Mouse (Mus musculus): Measurements from ENCODE around the gene Agmat.

The Agmat gene

GRCm38 (mm10) chr4:141725738-141726137 is 20.7 kb upstream of the Agmat start:
- ChIA-PET CTCF (no interaction called here), POLR2A (interaction anchor here in 1 of 4 experiments (1.3 kb wide), 1 partner anchor 53 kb away, joined by 3 read pairs; no protein-coding TSS in a partner anchor)

GRCm38 (mm10) chr4:141729266-141729665 is 17.2 kb upstream of the Agmat start:
- ChIA-PET CTCF (no interaction called here), POLR2A (interaction anchor here in 2 of 4 experiments (0.7 to 2.0 kb wide), 3 partner anchors 10 to 63 kb away, joined by 3 to 12 read pairs (median 3); no protein-coding TSS in a partner anchor)

- CTCF ChIA-PET, result no interaction called here
Observed at GRCm38 (mm10) chr4:141730401-141730800, 16.1 kb upstream of the Agmat start.

DNA sequence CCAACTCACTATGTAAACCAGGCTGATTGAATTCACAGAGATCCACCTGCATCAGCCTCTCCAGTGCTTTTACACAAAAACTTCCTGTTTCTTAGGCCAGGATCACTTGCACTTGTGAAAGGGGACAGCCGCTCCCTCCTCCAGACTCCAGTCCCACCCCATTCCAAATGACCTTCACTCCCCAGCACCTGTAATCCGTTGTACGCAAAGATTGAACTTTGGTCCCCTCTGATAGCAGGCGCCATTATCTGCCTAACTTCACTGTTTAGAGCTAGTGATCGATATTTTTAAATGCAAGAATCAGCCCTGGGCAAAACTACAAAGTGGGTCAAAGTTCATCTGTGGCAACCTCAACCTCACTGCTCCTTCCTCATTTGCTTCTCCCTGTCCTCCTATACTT is 14.7 kb upstream of the Agmat start:
- POLR2A ChIA-PET, result interaction anchor here in 3 of 4 experiments (0.7 to 2.0 kb wide), 10 partner anchors 9 to 316 kb away, joined by 3 to 5 read pairs (median 4); partner anchors contain the start of genes Casp9 (in 1 of the 3) and Ddi2 (in 1 of the 3)
- CTCF ChIA-PET, result interaction anchor here in 1 of 4 experiments (0.6 kb wide), 2 partner anchors 40 to 114 kb away, joined by 3 to 5 read pairs; no protein-coding TSS in a partner anchor

More at GRCm38 (mm10) chr4:141730401-141730800, 16.1 kb upstream of the Agmat start:
- POLR2A ChIA-PET, result interaction anchor here in 3 of 4 experiments (0.5 to 2.0 kb wide), 6 partner anchors 10 to 107 kb away, joined by 3 to 12 read pairs (median 4); partner anchors contain the start of genes Casp9 (in 1 of the 3) and Slc25a34 (in 1 of the 3)

GRCm38 (mm10) chr4:141734446-141735205 is 11.8 kb upstream of the Agmat start:
- ChIA-PET CTCF (interaction anchor here in 1 of 4 experiments (0.6 kb wide), 1 partner anchor 1060 kb away, joined by 3 read pairs; no protein-coding TSS in a partner anchor), POLR2A (interaction anchor here in 3 of 4 experiments (0.7 to 1.6 kb wide), 11 partner anchors 11 to 194 kb away, joined by 3 to 8 read pairs (median 4); partner anchors contain the start of genes Ddi2 (in 3 of the 3) and Casp9 (in 1 of the 3))

DNA sequence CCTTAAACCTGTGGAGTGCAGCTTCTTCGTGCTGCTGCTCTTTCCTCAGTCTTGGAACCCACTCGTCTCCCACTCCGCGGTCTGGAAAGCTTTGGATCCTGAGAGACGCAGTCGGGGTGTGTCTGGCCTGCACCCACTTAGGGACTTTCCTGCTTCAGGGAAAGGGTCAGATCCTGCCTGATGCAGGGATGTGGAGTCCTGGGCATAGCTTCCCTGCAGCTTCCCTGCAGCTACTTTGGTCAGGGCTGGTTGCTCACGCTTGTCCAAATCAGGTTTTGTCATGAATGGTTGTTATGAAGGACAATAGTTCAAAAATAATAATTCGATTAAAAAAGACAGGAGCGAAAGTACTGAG is 11.3 kb upstream of the Agmat start:
- CTCF ChIA-PET, result no interaction called here
- POLR2A ChIA-PET, result interaction anchor here in 2 of 4 experiments (0.6 to 1.6 kb wide), 10 partner anchors 8 to 194 kb away, joined by 3 to 8 read pairs (median 4); partner anchors contain the start of genes Ddi2 (in 2 of the 2) and Casp9 (in 1 of the 2)

- POLR2A ChIA-PET, result interaction anchor here in 2 of 4 experiments (0.6 to 1.0 kb wide), 2 partner anchors 13 to 14 kb away, joined by 3 to 4 read pairs; partner anchors contain the start of gene Ddi2 (in 2 of the 2)
- CTCF ChIA-PET, result interaction anchor here in 1 of 4 experiments (0.6 kb wide), 1 partner anchor 160 kb away, joined by 8 read pairs; no protein-coding TSS in a partner anchor
Observed at GRCm38 (mm10) chr4:141736856-141737255, 9.6 kb upstream of the Agmat start.

DNA sequence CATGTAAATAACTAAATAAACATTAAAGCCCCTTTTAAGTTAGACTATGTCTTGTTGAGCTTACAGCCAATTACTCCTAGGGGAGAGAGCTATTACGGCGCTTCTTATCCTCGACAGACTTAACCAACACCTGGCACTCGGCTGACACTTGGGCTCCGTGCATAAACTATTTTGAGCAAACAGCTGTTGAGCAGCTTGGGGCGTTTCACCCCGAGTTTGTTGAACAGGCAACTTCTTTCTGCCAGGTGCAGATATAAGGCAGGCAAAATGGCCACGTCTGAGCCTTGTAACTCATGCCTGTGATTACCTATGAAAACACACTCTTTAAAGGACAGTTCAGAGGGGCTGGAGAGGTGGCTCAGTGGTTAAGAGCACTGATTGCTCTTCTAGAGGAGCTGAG is 8.5 kb upstream of the Agmat start:
- ChIA-PET CTCF (no interaction called here), POLR2A (interaction anchor here in 2 of 4 experiments (0.6 to 1.5 kb wide), 6 partner anchors 14 to 67 kb away, joined by 3 to 8 read pairs (median 4); partner anchors contain the start of gene Ddi2 (in 1 of the 2))

DNA sequence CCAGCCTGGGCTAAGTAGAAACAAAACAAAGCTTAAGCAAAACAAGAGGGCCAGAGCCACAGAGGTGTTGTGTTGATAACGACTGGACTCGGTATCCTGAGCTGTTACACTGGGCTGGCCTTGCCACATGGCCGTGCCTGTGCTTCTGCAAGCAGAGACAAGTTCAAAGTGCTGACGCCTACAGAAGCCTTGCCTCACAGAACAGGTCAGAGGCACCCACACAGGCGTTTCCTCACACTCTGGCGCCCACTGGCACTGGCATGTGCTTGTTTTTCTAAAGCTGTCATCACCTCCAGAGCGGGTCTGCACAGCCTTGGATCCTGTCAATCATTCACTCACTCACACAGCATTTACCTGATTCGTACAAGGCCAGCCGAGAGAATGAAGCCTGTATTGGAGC is 4.6 kb upstream of the Agmat start:
- POLR2A ChIA-PET, result interaction anchor here in 3 of 4 experiments (0.5 to 0.6 kb wide), 3 partner anchors 8 to 196 kb away, joined by 3 read pairs; no protein-coding TSS in a partner anchor
- CTCF ChIA-PET, result interaction anchor here in 1 of 4 experiments (0.6 kb wide), 1 partner anchor 380 kb away, joined by 3 read pairs; no protein-coding TSS in a partner anchor

DNA sequence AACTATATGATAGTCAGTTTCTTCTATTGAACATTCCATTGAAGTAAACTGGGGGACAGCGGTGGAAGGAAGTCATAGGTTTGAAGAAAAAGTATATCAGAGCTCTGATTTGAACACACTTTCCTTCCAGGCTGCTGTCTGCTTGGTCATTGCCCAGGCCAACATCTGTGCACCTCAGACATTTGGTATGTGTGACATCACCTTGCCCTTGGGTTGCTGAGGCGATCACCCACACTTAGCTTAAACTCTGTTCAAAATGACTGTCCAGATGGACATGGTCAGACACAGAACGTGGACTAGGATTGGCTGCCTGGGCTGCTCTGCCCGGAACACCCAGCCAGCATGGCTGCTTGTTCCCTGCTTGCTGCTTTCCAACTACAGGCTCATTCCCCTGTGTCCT is 4.1 kb upstream of the Agmat start:
- ChIA-PET POLR2A (interaction anchor here in 1 of 4 experiments (0.6 to 0.9 kb wide), 2 partner anchors 8 to 64 kb away, joined by 3 read pairs; no protein-coding TSS in a partner anchor), CTCF (interaction anchor here in 1 of 4 experiments (0.6 kb wide), 1 partner anchor 381 kb away, joined by 3 read pairs; no protein-coding TSS in a partner anchor)

DNA sequence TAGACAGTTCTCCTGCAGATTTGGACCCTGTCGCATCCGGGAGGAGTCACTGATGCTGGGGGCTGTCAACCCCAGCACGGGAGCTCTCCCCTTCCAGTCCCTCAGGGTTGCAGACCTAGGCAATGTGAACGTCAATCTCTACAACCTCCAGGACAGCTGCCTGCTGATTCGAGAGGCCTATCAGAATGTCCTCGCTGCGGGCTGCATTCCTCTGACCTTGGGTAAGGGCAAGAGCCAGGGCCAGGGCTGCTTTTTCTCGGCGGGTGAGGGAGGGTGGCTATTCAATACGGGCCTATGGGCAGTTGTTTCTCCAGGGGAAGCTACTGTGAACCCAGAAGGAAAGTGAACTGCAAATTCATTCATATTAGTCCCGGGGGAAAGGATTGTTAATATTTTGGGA is 3.1 kb downstream of the Agmat start:
- POLR2A ChIA-PET, result interaction anchor here in 3 of 4 experiments (0.6 to 1.2 kb wide), 5 partner anchors 25 to 356 kb away, joined by 3 to 8 read pairs (median 3); partner anchors contain the start of gene Ddi2 (in 1 of the 3)
- CTCF ChIA-PET, result interaction anchor here in 2 of 4 experiments (0.5 to 0.8 kb wide), 3 partner anchors 23 to 343 kb away, joined by 3 to 4 read pairs (median 3); no protein-coding TSS in a partner anchor

- POLR2A ChIA-PET, result interaction anchor here in 3 of 4 experiments (0.6 to 2.1 kb wide), 5 partner anchors 11 to 123 kb away, joined by 3 to 9 read pairs (median 6); partner anchors contain the start of genes Casp9 (in 2 of the 3) and Ddi2 (in 1 of the 3)
- CTCF ChIA-PET, result interaction anchor here in 2 of 4 experiments (0.5 to 1.7 kb wide), 4 partner anchors 10 to 787 kb away, joined by 3 to 5 read pairs (median 4); partner anchors contain the start of gene Ddi2 (in 1 of the 2)
Observed at GRCm38 (mm10) chr4:141750826-141751225, 4.4 kb downstream of the Agmat start.

GRCm38 (mm10) chr4:141751419-141752075 is 5.1 kb downstream of the Agmat start:
- ChIA-PET POLR2A (interaction anchor here in 3 of 4 experiments (0.6 to 2.1 kb wide), 13 partner anchors 9 to 123 kb away, joined by 3 to 9 read pairs (median 4); partner anchors contain the start of genes Casp9 (in 2 of the 3), Ddi2 (in 2 of the 3) and Plekhm2 (in 1 of the 3)), CTCF (interaction anchor here in 3 of 4 experiments (0.6 to 1.7 kb wide), 12 partner anchors 9 to 702 kb away, joined by 3 to 5 read pairs (median 3); partner anchors contain the start of genes Casp9 (in 1 of the 3) and Ddi2 (in 1 of the 3))

- CTCF ChIA-PET, result interaction anchor here in 3 of 4 experiments (0.6 to 1.7 kb wide), 11 partner anchors 8 to 701 kb away, joined by 3 to 5 read pairs (median 3); partner anchors contain the start of gene Casp9 (in 1 of the 3)
- POLR2A ChIA-PET, result interaction anchor here in 3 of 4 experiments (0.6 to 2.1 kb wide), 14 partner anchors 9 to 124 kb away, joined by 3 to 9 read pairs (median 4); partner anchors contain the start of genes Casp9 (in 2 of the 3), Ddi2 (in 1 of the 3) and Plekhm2 (in 1 of the 3)
Observed at GRCm38 (mm10) chr4:141752076-141752421, 5.6 kb downstream of the Agmat start.

DNA sequence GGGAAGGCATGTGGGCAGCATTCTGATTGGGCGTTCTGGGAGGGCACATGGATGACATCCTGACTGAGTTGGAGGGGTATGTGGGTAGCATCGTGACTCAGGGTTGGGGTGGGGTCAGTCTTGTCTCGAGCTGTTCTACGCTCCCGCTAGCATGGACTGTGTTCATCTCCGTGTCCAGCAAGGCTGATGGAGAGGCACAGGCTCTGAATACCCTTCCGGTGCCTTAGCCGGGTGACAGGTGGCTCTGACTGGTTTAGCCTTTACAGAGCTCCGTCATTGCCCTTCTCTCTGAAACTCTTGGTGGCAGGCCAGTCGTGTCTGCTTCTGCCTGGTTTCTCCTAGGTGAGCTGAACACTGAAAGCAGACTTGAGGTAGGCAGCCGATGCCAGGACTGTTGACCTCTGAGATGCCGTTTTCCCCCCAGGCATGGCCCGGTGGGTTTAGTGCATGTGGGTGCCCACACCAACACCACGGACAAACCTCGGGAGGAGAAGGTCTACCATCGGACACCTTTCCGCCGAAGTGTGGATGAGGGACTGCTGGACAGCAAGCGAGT is 9.0 kb downstream of the Agmat start:
- ChIA-PET POLR2A (interaction anchor here in 2 of 4 experiments (0.6 to 1.3 kb wide), 9 partner anchors 10 to 113 kb away, joined by 3 to 4 read pairs (median 3); partner anchors contain the start of genes Casp9 (in 1 of the 2) and Ddi2 (in 1 of the 2)), CTCF (interaction anchor here in 2 of 4 experiments (0.7 to 1.0 kb wide), 3 partner anchors 11 to 24 kb away, joined by 3 read pairs; no protein-coding TSS in a partner anchor)

DNA sequence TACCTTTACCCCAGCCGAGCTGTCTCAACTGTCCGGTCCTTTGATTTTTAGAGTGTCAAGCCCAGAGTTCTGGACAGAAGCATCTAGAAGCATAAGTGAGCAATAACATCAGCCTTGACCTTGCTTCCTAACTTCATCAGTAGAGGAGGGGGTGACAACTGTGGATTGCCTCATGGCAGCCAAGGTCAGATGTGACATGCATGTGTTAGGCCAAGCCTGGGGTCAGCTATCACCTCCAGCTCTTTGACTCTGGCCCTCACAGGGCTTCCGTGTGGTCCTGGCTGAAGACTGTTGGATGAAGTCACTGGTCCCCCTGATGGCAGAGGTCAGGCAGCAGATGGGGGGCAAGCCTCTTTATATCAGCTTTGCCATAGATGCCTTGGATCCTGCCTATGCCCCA is 10.7 kb downstream of the Agmat start:
- POLR2A ChIA-PET, result no interaction called here
- CTCF ChIA-PET, result no interaction called here

- ChIA-PET POLR2A (interaction anchor here in 1 of 4 experiments (0.9 to 1.4 kb wide), 3 partner anchors 21 to 34 kb away, joined by 3 to 4 read pairs (median 4); partner anchors contain the start of gene Casp9), CTCF (no interaction called here)
Observed at GRCm38 (mm10) chr4:141758874-141759542, 12.5 kb downstream of the Agmat start.
